Mouse (Mus musculus) erythroblast, embryonic 14.5 days (primary cell): ENCODE measurements at regions not wholly inside any gene's neighbourhood (a gene's known extent, or its start where the extent isn't known, plus 50 kb on each side); places are given as distances from the start of the nearest gene placed in this dataset.

Experiments used
- GATA1 ChIP-seq: IDR thresholded peaks from 2 replicates; pipeline ENCODE4 v1.6.1; 2012; ENCODE audit warnings: low read length, inconsistent platforms, mixed read lengths
- TAL1 ChIP-seq: IDR thresholded peaks from 3 replicates; pipeline ENCODE4 v1.6.1; 2012; ENCODE audit warnings: low read length, inconsistent platforms, mixed read lengths

- TF ChIP-seq GATA1 (no peak), TAL1 (no peak)
Observed at GRCm38 (mm10) chr9:104490696-104491095, 56.4 kb upstream of the Cpne4 start.
